Mouse (Mus musculus) ZHBTc4 (cell line): Measurements from ENCODE around the gene Chsy1.
A peak's percentile ranks its signal among the peaks of the same experiment; 100 is the strongest.

ENCODE experiments used
- DNase-seq: peaks from one replicate; pipeline ENCODE4 v3.0.0-alpha.2; 2011; ENCODE audit warnings: low read depth, low spot score

Gene Chsy1

GRCm38 (mm10) chr7:66138878-66139277 is 29.6 kb downstream of the Chsy1 start:
- no peak for DNase-seq

GRCm38 (mm10) chr7:66140095-66140494 is 30.8 kb downstream of the Chsy1 start:
- no peak for DNase-seq

GRCm38 (mm10) chr7:66140923-66141570 is 31.7 kb downstream of the Chsy1 start:
- DNase-seq = no peak

- no peak for DNase-seq
Measured at GRCm38 (mm10) chr7:66142514-66142913, 33.2 kb downstream of the Chsy1 start.

- DNase-seq = no peak
Measured at GRCm38 (mm10) chr7:66144543-66144942, 35.2 kb downstream of the Chsy1 start.

GRCm38 (mm10) chr7:66147156-66147555 is 37.8 kb downstream of the Chsy1 start:
- DNase-seq = no peak

- DNase-seq = no peak
Measured at GRCm38 (mm10) chr7:66147816-66148215, 38.5 kb downstream of the Chsy1 start.

GRCm38 (mm10) chr7:66149506-66149905 is 40.2 kb downstream of the Chsy1 start:
- no peak for DNase-seq

- DNase-seq = no peak
Measured at GRCm38 (mm10) chr7:66150411-66150810, 41.1 kb downstream of the Chsy1 start.

GRCm38 (mm10) chr7:66157413-66157812 is 48.1 kb downstream of the Chsy1 start:
- no peak for DNase-seq

GRCm38 (mm10) chr7:66157861-66158415 is 48.6 kb downstream of the Chsy1 start:
- no peak for DNase-seq

- DNase-seq = peak; percentile 80
Measured at GRCm38 (mm10) chr7:66158616-66159129, 49.4 kb downstream of the Chsy1 start.

- DNase-seq = no peak
Measured at GRCm38 (mm10) chr7:66159961-66160360, 50.6 kb downstream of the Chsy1 start.

- no peak for DNase-seq
Measured at GRCm38 (mm10) chr7:66161836-66162235, 52.5 kb downstream of the Chsy1 start.

- DNase-seq = no peak
Measured at GRCm38 (mm10) chr7:66162489-66162888, 53.2 kb downstream of the Chsy1 start.

GRCm38 (mm10) chr7:66162981-66163380 is 53.7 kb downstream of the Chsy1 start:
- DNase-seq = no peak

- no peak for DNase-seq
Measured at GRCm38 (mm10) chr7:66164427-66165031, 55.2 kb downstream of the Chsy1 start.

- DNase-seq = peak; percentile 9
Measured at GRCm38 (mm10) chr7:66165036-66165798, 55.9 kb downstream of the Chsy1 start.

- DNase-seq = no peak
Measured at GRCm38 (mm10) chr7:66168877-66169276, 59.6 kb downstream of the Chsy1 start.

- DNase-seq = no peak
Measured at GRCm38 (mm10) chr7:66169476-66169875, 60.2 kb downstream of the Chsy1 start.

GRCm38 (mm10) chr7:66170802-66171505 is 61.6 kb downstream of the Chsy1 start:
- DNase-seq = peak; percentile 4

GRCm38 (mm10) chr7:66175738-66176137 is 66.4 kb downstream of the Chsy1 start:
- DNase-seq = no peak
